Mouse (Mus musculus): Measurements from ENCODE around the gene Olfr676.
"Not testable (repeated sequence)": the region's sequence is repeated elsewhere in the genome, so short reads cannot be mapped to it uniquely, and the experiment has no call there.

Olfr676 gene

DNA sequence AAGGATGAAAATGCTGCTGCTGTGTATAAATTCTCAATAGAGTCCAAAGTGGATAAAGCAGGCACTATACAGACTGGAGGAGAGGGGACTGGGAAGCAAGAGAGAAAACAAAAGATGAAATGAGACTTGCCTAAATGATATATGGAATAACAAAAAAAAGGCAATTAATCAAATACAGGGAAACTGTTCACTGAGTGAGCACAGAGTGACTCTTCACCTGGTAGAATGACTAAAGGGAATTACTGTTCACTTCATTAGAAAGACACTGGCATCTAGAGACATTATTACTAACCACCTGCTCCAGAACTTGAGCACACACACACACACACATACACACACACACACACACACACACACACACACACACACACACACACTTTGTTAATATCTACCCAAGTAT, at the start of gene Olfr676:
Gene Olfr676, plus strand, starts transcription at position 301 of the 400 bp plus-strand sequence.
- DNase-seq: no peak

- no peak for DNase-seq
Observed at GRCm38 (mm10) chr7:105001929-105002328, 30.6 kb upstream of the Olfr676 start, which contains the start of gene Olfr672. Gene Olfr672, minus strand, starts transcription at chr7:105002029.

DNA sequence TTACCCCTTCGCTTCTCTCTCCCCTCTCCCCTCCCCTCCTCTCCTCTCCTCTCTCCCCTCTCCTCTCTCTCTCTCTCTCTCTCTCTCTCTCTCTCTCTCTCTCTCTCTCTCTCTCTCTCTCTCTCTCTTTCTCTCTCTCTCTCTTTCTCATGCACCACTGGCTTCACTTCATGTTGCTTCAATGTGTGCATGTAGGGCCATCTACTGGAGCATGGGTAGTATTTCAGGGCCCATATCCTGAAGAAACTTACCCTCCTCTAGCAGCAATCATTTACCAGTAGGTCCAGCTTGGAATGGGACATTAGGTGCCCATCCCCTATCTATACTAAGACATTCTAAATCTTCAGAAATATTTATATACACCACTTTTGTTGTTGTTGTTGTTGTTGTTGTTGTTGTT, 10.0 kb upstream of the Olfr676 start:
- no peak for DNase-seq

GRCm38 (mm10) chr7:105028360-105028759, 4.1 kb upstream of the Olfr676 start, which contains the start of gene Olfr675:
Gene Olfr675, minus strand, starts transcription at chr7:105028460.
- no peak for DNase-seq

DNA sequence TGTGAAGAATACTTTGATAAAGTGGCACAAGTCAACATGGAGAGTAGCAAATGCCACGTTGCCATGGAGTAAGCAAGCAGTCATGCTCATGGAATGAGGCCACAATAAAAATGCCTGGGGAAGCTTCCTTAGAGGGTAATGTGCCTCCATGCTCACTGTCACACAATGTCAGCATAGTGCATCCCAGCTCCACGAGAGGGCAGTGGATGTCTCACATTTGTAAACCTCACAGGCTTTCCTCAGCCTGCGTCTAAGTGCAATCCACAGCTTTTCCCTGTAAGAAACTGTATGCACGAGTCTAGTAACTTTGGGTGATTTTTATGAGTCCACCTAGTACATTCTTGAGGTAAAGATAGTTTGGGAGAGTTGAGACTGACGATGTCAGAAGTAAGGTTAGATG, 1.3 kb downstream of the Olfr676 start:
- not testable (repeated sequence) for DNase-seq

GRCm38 (mm10) chr7:105058951-105059350, 26.5 kb downstream of the Olfr676 start:
- no peak for DNase-seq

- DNase-seq: no peak
Observed at GRCm38 (mm10) chr7:105064175-105064574, 31.7 kb downstream of the Olfr676 start, which contains the start of gene Olfr678. Gene Olfr678, plus strand, starts transcription at chr7:105064475.

- no peak for DNase-seq
Observed at GRCm38 (mm10) chr7:105080905-105081304, 48.4 kb downstream of the Olfr676 start, which contains the start of gene Olfr679. Gene Olfr679, plus strand, starts transcription at chr7:105081205.
